ENCODE assay signal across 23 mouse cellular contexts in the genomic region with DNA sequence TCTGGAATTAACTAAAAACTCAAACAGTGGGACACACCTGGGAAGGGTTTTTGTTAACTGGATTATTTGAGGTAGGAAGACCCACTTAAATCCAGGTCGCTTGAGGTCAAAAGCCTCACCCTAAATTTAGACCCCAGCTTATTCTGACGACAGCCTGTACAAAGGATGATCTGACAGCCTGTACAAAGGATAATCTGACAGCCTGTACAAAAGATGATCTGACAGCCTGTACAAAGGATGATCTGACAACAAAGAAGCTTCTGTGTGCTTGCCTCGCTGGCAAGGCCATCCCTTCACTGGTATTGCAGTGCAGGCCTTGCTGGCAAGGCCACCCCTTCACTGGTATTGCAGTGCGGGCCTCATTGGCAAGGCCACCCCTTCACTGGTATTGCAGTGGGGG. TPM values are rescaled to one million over a fixed set of nuclear protein-coding genes. Genes with fewer than 3 reads are reported as not detected.
DNase-seq lines count a peak whose midpoint lies in the region; ATAC-seq and TF ChIP-seq lines count a peak whose summit lies in the region.
"Had no signal": no experiment of that assay in that cellular context is flagged by ENCODE, and none has a peak within 500 bp of the region (broad histone marks: within the 10 kb centered on the region; RNA-seq: fewer than 3 reads in every experiment).

No protein-coding gene starts in this region.

- no peaks in the 10 kb centered on the region for H3K27me3 ChIP-seq in hindbrain, embryonic 10.5 days (ENCODE audit: insufficient read depth, poor library complexity, severe bottlenecking)
- no peaks in the 10 kb centered on the region for H3K27me3 ChIP-seq in hindbrain, embryonic 11.5 days (ENCODE audit: control insufficient read depth, insufficient read depth, low read length)
- H3K27me3 ChIP-seq in heart, adult 2 months (ENCODE audit: control insufficient read depth, insufficient read depth, low read length): no peaks in the 10 kb centered on the region
- H3K27me3 ChIP-seq: embryonic facial prominence, embryonic 13.5 days; embryonic facial prominence, embryonic 15.5 days had no signal

- H3K9ac ChIP-seq in hindbrain, embryonic 11.5 days (ENCODE audit: low read depth, low read length): no peak overlapping the region
- no peak overlapping the region for H3K9ac ChIP-seq in heart, adult 2 months (ENCODE audit: low read depth, low read length)
- H3K9ac ChIP-seq: embryonic facial prominence, embryonic 13.5 days; embryonic facial prominence, embryonic 15.5 days had no signal

- H3K4me1 ChIP-seq in hindbrain, embryonic 10.5 days (replicated peaks): no peaks in the 10 kb centered on the region
- no peaks in the 10 kb centered on the region for H3K4me1 ChIP-seq in hindbrain, embryonic 11.5 days (replicated peaks; ENCODE audit: control insufficient read depth, insufficient read depth, low read length)
- H3K4me1 ChIP-seq in heart, adult 2 months (ENCODE audit: control insufficient read depth, insufficient read depth, low read length): no peaks in the 10 kb centered on the region
- H3K4me1 ChIP-seq: embryonic facial prominence, embryonic 13.5 days; embryonic facial prominence, embryonic 15.5 days had no signal

- no peak overlapping the region for H3K4me2 ChIP-seq in hindbrain, embryonic 11.5 days (replicated peaks; ENCODE audit: low read depth, low read length)
- H3K4me2 ChIP-seq: embryonic facial prominence, embryonic 13.5 days; embryonic facial prominence, embryonic 15.5 days had no signal

- no peak for TF ChIP-seq POLR2A in heart, adult 2 months (IDR thresholded peaks at IDR 0.05; ENCODE audit: insufficient read depth, low read depth, low read length)

- TF ChIP-seq EP300 in heart, adult 2 months (IDR thresholded peaks at IDR 0.05; ENCODE audit: insufficient read depth, low read depth, low read length): no peak

- H3K9me3 ChIP-seq in hindbrain, embryonic 10.5 days: no peaks in the 10 kb centered on the region
- no peaks in the 10 kb centered on the region for H3K9me3 ChIP-seq in hindbrain, embryonic 11.5 days (ENCODE audit: control insufficient read depth, low read length)
- H3K9me3 ChIP-seq: embryonic facial prominence, embryonic 13.5 days; embryonic facial prominence, embryonic 15.5 days had no signal

- DNase-seq in hindbrain, embryonic 10.5 days (ENCODE audit: low spot score): no peak
- DNase-seq in hindbrain, embryonic 11.5 days (ENCODE audit: low spot score): no peak
- DNase-seq in brain, adult 2 months (ENCODE audit: low read depth, low spot score): peak; percentile 9
- peak; percentile 72 for DNase-seq in retina, adult 2 months (ENCODE audit: low read depth, low spot score)
- peak; percentile 69 for DNase-seq in retina, postnatal 1 day
- no peak for DNase-seq in heart, adult 2 months
- DNase-seq in ovary, postnatal 14 days (ENCODE audit: low spot score): no peak
- DNase-seq: adrenal gland, adult 2 months; adrenal gland, postnatal 10 days; adrenal gland, postnatal 25 days; cerebellum, adult 11-12 months; cerebellum, adult 2 months; cerebellum, adult 9-10 months; cerebellum, postnatal 10 days; cerebellum, postnatal 25 days; embryo, embryonic 11 days had no signal

- 0 out of 2 replicates have a peak overlapping the region, but pooled peaks have one; percentile 23 for H3K27ac ChIP-seq in hindbrain, embryonic 10.5 days
- H3K27ac ChIP-seq in hindbrain, embryonic 11.5 days (ENCODE audit: low read depth, low read length): no peak overlapping the region
- H3K27ac ChIP-seq in heart, adult 2 months: no peak overlapping the region
- H3K27ac ChIP-seq: embryonic facial prominence, embryonic 13.5 days; embryonic facial prominence, embryonic 15.5 days had no signal

- no peak for TF ChIP-seq CTCF in heart, adult 2 months (IDR thresholded peaks at IDR 0.05)

- ATAC-seq in hindbrain, embryonic 11.5 days (ENCODE audit: low FRiP score): no peak
- no peak for ATAC-seq in frontal cortex, adult (ENCODE audit: low TSS enrichment)
- ATAC-seq: forebrain, embryonic 14.5 days; forebrain, embryonic 16.5 days had no signal

- no peaks in the 10 kb centered on the region for H3K79me2 ChIP-seq in heart, adult 2 months (replicated peaks; ENCODE audit: control insufficient read depth, insufficient read depth, low read length)

- H3K36me3 ChIP-seq in hindbrain, embryonic 10.5 days: peaks cover 48% of the 10 kb centered on the region
- no peaks in the 10 kb centered on the region for H3K36me3 ChIP-seq in hindbrain, embryonic 11.5 days (ENCODE audit: control insufficient read depth, insufficient read depth, low read length)
- H3K36me3 ChIP-seq in heart, adult 2 months (ENCODE audit: control insufficient read depth, insufficient read depth, low read length): no peaks in the 10 kb centered on the region

- intact Hi-C loops in heart, adult 2 months (cut with DNase I): no loop called here

- H3K4me3 ChIP-seq in hindbrain, embryonic 10.5 days: no peak overlapping the region
- H3K4me3 ChIP-seq in hindbrain, embryonic 11.5 days (ENCODE audit: low read depth, low read length): no peak overlapping the region
- H3K4me3 ChIP-seq in heart, adult 2 months: no peak overlapping the region
- H3K4me3 ChIP-seq: embryonic facial prominence, embryonic 13.5 days; embryonic facial prominence, embryonic 15.5 days; erythroblast, embryonic 14.5 days had no signal

- 60% methylated on average over 4 of the region's 4 CpGs for WGBS in hindbrain, embryonic 10.5 days
- WGBS in hindbrain, embryonic 11.5 days: 73% methylated on average over 4 of the region's 4 CpGs
- 83% methylated on average over 4 of the region's 4 CpGs for WGBS in heart, adult 2 months

RNA-seq across cellular contexts. Expression of gene Hps3, which starts 34.3 kb away (rescaled TPM):
- polyA plus RNA-seq in hindbrain, embryonic 10.5 days (2016; fragmentation: Nextera tagmentation; extraction: Ambion mirVana): 10.5 and 10.7 TPM in 2 replicates
- 15.3 and 15.9 TPM in 2 replicates for polyA plus RNA-seq in hindbrain, embryonic 11.5 days (2014; fragmentation: Nextera tagmentation; extraction: Ambion mirVana)
- 1 to 10 TPM; 7.1 to 8.3 TPM for total RNA-seq in heart, adult 2 months (2021)
- polyA plus RNA-seq in heart, adult 2 months (2012; rRNA removed): 5.9 and 7.7 TPM in 2 replicates

RNA-seq across cellular contexts. Expression of gene Cp, which starts 44.0 kb away (rescaled TPM):
- polyA plus RNA-seq in hindbrain, embryonic 10.5 days (2016; fragmentation: Nextera tagmentation; extraction: Ambion mirVana): 5.6 and 11.4 TPM in 2 replicates
- polyA plus RNA-seq in hindbrain, embryonic 11.5 days (2014; fragmentation: Nextera tagmentation; extraction: Ambion mirVana): 6.0 and 7.8 TPM in 2 replicates
- 10 to 100 TPM; 40.7 to 49.1 TPM for total RNA-seq in heart, adult 2 months (2021)
- polyA plus RNA-seq in heart, adult 2 months (2012; rRNA removed): 15.4 and 33.6 TPM in 2 replicates
- total RNA-seq: MEL had no signal
- polyA plus RNA-seq: erythroblast, embryonic 14.5 days had no signal

RNA-seq across cellular contexts. Expression of gene Hltf, which starts 56.8 kb away (rescaled TPM):
- 14.5 and 20.2 TPM in 2 replicates for polyA plus RNA-seq in hindbrain, embryonic 10.5 days (2016; fragmentation: Nextera tagmentation; extraction: Ambion mirVana)
- 25.1 and 25.7 TPM in 2 replicates for polyA plus RNA-seq in hindbrain, embryonic 11.5 days (2014; fragmentation: Nextera tagmentation; extraction: Ambion mirVana)
- 10 to 100 TPM; 11.9 to 14.2 TPM for total RNA-seq in heart, adult 2 months (2021)
- polyA plus RNA-seq in heart, adult 2 months (2012; rRNA removed): 3.1 and 6.4 TPM in 2 replicates

Comparison
In these comparisons a context has a peak if more than half of its experiments do, and no peak if none do; other contexts are left out.
1. DNase-seq: peak in brain, adult 2 months (single experiment), retina, adult 2 months (single experiment) and retina, postnatal 1 day (single experiment); none in hindbrain, embryonic 10.5 days (single experiment), hindbrain, embryonic 11.5 days (single experiment), heart, adult 2 months (0 of 2) and ovary, postnatal 14 days (single experiment).